Mouse (Mus musculus) cerebellum, adult 2 months (tissue): ENCODE results near the gene Chmp3.

Experiments
- CTCF ChIP-seq: fragments of 200-500 bp; IDR thresholded peaks from 2 replicates; pipeline ENCODE4 v1.5.1; 2011; ENCODE audit warnings: low read depth, mild to moderate bottlenecking, control low read depth, low read length, moderate library complexity, borderline replicate concordance; ENCODE audit not compliant: insufficient read depth
- POLR2A ChIP-seq: fragments of 200-500 bp; IDR thresholded peaks from 2 replicates; pipeline ENCODE4 v1.6.1; 2011; ENCODE audit warnings: low read length, control low read depth, borderline replicate concordance; ENCODE audit not compliant: insufficient read depth

DNA sequence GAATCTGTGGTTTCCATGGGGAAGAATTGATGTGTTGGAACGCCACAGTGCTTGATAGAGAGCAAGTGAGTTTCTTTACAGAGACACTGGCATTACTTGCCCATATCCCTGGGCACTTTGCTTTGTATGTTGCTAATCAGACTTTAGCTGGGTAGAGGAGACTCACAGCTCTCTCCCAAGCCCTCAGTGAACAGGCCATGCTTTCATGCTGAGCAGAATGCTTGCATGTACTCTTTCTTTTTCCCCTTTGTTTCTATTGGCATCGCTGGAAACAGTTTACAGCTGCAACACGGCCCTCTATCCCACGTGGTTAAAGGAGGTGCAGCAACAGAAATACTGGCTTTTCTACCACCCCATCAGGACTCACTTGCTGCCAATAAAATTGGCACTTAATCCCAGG, 39.6 kb downstream of the Chmp3 start:
- TF ChIP-seq CTCF (no peak), POLR2A (no peak)
